Mouse (Mus musculus) stomach, embryonic 15.5 days (tissue): Measurements from ENCODE around the gene Ntrk2. TPM values are rescaled to one million over a fixed set of nuclear protein-coding genes. Genes with fewer than 3 reads are reported as not detected.

Experiments used
- ATAC-seq: fragments of 200-750 bp; cut with Nextera tagmentation; 2 replicates; pipeline ENCODE4 v1.8.0; 2017; ENCODE audit warnings: low read depth, moderate number of reproducible peaks, moderate TSS enrichment; ENCODE audit not compliant: insufficient read depth, low FRiP score
- H3K27ac ChIP-seq: fragments of 300-500 bp; sonication (generic); 2 replicates; pipeline ENCODE4 v1.5.1; 2015; ENCODE audit warnings: mild to moderate bottlenecking, inconsistent platforms
- H3K27me3 ChIP-seq: fragments of 300-500 bp; sonication (generic); replicated peaks from 2 replicates; pipeline ENCODE4 v1.6.1; 2015; ENCODE audit warnings: inconsistent platforms
- H3K36me3 ChIP-seq: fragments of 300-500 bp; sonication (generic); 2 replicates; pipeline ENCODE4 v1.6.1; 2015; ENCODE audit warnings: inconsistent platforms
- H3K4me1 ChIP-seq: fragments of 300-500 bp; sonication (generic); 2 replicates; pipeline ENCODE4 v1.6.1; 2015; ENCODE audit warnings: inconsistent platforms
- H3K4me2 ChIP-seq: fragments of 300-500 bp; sonication (generic); 2 replicates; pipeline ENCODE4 v1.6.1; 2015; ENCODE audit warnings: mild to moderate bottlenecking, inconsistent platforms
- H3K4me3 ChIP-seq: fragments of 300-500 bp; sonication (generic); replicated peaks from 2 replicates; pipeline ENCODE4 v1.5.1; 2015; ENCODE audit warnings: inconsistent platforms
- H3K9ac ChIP-seq: fragments of 300-500 bp; sonication (generic); 2 replicates; pipeline ENCODE4 v1.6.1; 2015; ENCODE audit warnings: inconsistent platforms
- H3K9me3 ChIP-seq: fragments of 300-500 bp; sonication (generic); 2 replicates; pipeline ENCODE4 v1.6.1; 2016; ENCODE audit warnings: inconsistent platforms
- WGBS: fragments of 180-500 bp; shearing (Covaris S2); methylation state at CpG from one replicate; pipeline ENCODE4 v1.1.7; 2015; 5-methylcytosine and 5-hydroxymethylcytosine counted together
- polyA plus RNA-seq: library from polyadenylated mRNA; unstranded; fragments of >200 nt; fragmentation: Nextera tagmentation; extraction: Ambion mirVana; gene quantifications from 2 replicates; pipeline ENCODE4 v1.2.1, GENCODE M21; 2015

Ntrk2 gene
- polyA plus RNA-seq, 1 experiment from 2014 or later: 10.9 TPM

DNA sequence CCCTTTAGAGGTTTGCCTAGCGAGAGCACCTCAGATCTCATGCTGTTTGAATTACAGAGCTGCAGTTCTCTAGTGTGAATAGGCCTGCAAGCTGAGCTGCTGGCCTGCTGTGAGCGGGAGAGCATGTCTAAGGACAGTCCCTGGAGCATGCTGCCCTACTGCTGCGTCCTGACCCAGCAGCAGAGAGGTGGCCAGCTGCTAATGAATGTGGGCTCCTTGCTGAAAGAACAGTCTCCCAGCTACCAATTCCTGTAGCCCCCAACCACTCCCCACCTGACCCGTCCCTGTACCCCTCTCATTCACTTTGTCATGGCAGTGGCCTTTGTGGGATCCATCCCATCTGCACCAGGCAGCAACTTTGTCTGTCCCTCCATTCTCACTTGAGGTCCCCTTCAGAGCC lies 126.8 kb downstream of the Ntrk2 start:
- 55% methylated on average over 4 of the region's 4 CpGs for WGBS

DNA sequence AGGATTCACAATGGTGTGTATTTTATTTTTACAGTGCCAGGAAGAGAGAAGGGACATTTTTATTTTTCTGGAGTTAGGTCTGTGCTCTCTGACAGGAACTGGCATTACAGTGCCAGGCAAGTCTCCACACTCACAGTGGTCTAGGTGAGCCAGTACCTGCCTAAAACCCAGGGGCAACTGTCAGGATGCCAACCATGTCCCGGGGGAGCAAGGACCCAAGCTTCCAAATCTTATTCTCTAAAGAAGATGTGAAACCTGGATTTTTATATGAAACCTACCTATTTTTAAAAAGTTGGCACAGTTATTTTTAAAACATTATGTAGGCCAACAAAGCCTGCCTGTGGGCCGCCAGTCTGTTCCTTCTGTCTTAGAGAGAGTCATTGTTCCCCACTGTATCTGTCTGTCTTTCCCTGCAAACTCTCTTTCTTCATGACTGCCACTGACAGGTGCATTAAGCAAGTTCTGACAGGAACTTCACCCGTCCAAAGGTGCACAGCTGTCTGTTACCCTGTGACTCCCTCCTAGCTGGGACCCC lies 128.3 kb downstream of the Ntrk2 start:
- no peaks in the 10 kb centered on the region for H3K4me1 ChIP-seq
- no peak overlapping the region for H3K4me2 ChIP-seq
- H3K27me3 ChIP-seq: no peaks in the 10 kb centered on the region
- 74% methylated on average over 3 of the region's 3 CpGs for WGBS
- H3K9ac ChIP-seq: no peak overlapping the region
- H3K9me3 ChIP-seq: no peaks in the 10 kb centered on the region
- ATAC-seq: no peak
- no peak overlapping the region for H3K4me3 ChIP-seq
- no peak overlapping the region for H3K27ac ChIP-seq
- H3K36me3 ChIP-seq: no peaks in the 10 kb centered on the region

More for the DNA sequence above, 126.8 kb downstream of the Ntrk2 start:
- Histone ChIP-seq H3K9me3 (no peaks in the 10 kb centered on the region), H3K27ac (no peak overlapping the region), H3K27me3 (no peaks in the 10 kb centered on the region), H3K4me1 (no peaks in the 10 kb centered on the region), H3K36me3 (no peaks in the 10 kb centered on the region), H3K4me2 (no peak overlapping the region), H3K4me3 (no peak overlapping the region), H3K9ac (no peak overlapping the region)
- ATAC-seq: no peak; the same call in 1 of the 2 replicates

- WGBS: 17% methylated on average over 8 of the region's 8 CpGs
- H3K9me3 ChIP-seq: no peaks in the 10 kb centered on the region
- H3K9ac ChIP-seq: no peak overlapping the region
- H3K27me3 ChIP-seq: no peaks in the 10 kb centered on the region
- ATAC-seq: no peak
- H3K4me3 ChIP-seq: no peak overlapping the region
- H3K4me1 ChIP-seq: no peaks in the 10 kb centered on the region
- H3K36me3 ChIP-seq: no peaks in the 10 kb centered on the region
- no peak overlapping the region for H3K27ac ChIP-seq
- H3K4me2 ChIP-seq: no peak overlapping the region
These were observed 129.7 kb downstream of the Ntrk2 start for GRCm38 (mm10) chr13:58935956-58936495.

GRCm38 (mm10) chr13:58937884-58938283 lies 131.5 kb downstream of the Ntrk2 start:
- no peak for ATAC-seq
- H3K27me3 ChIP-seq: no peaks in the 10 kb centered on the region
- H3K4me2 ChIP-seq: no peak overlapping the region
- H3K4me3 ChIP-seq: no peak overlapping the region
- no peaks in the 10 kb centered on the region for H3K36me3 ChIP-seq
- no peak overlapping the region for H3K9ac ChIP-seq
- H3K9me3 ChIP-seq: no peaks in the 10 kb centered on the region
- no peak overlapping the region for H3K27ac ChIP-seq
- WGBS: 94% methylated on average over 12 of the region's 12 CpGs
- no peaks in the 10 kb centered on the region for H3K4me1 ChIP-seq

DNA sequence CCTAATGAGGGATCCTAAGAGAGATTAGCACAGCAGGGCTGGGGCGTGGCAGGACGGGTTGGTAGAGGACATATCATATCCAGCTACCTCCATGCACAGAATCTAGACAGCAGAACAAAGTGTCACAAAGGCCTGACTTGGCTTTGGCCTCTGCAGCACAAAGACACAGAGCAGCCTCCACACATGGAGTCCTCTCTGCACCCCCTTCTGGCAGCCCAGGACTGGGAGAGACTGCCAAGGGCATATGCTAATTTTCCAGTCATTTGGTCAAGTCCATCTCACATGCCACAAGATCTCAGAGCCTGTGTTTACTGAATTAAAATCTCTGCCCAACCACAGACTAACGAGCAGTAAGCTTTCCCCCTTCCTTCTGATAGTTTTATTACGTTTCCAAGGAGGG lies 132.1 kb downstream of the Ntrk2 start:
- Histone ChIP-seq H3K27ac (no peak overlapping the region), H3K4me3 (no peak overlapping the region), H3K9ac (no peak overlapping the region), H3K27me3 (no peaks in the 10 kb centered on the region), H3K36me3 (no peaks in the 10 kb centered on the region), H3K9me3 (no peaks in the 10 kb centered on the region), H3K4me1 (no peaks in the 10 kb centered on the region), H3K4me2 (no peak overlapping the region)
- 53% methylated on average over 4 of the region's 4 CpGs for WGBS
- ATAC-seq: peak; percentile 14; the same call in 1 of the 2 replicates

DNA sequence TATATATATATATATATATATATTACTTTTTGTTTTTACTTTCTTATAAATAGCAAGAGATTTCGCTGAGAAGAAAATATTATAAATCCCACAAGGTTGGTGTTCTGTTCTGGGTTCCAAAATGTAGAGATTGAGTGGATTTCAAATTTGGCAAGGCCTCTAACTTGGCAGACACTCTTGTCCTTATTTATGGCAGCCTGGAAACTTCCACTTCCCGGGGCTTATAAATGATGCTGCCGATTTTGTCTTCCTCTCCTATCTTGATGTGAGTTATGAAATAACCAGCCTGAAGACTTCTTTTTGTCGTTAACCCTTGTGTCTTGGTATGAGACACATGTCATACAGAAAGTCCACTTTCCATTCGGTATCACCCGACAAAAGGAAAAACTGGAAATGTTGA lies 133.8 kb downstream of the Ntrk2 start:
- no peaks in the 10 kb centered on the region for H3K9me3 ChIP-seq
- no peak overlapping the region for H3K4me3 ChIP-seq
- ATAC-seq: no peak
- 78% methylated on average over 6 of the region's 6 CpGs for WGBS
- no peaks in the 10 kb centered on the region for H3K36me3 ChIP-seq
- no peaks in the 10 kb centered on the region for H3K27me3 ChIP-seq
- H3K27ac ChIP-seq: no peak overlapping the region
- H3K9ac ChIP-seq: no peak overlapping the region
- no peak overlapping the region for H3K4me2 ChIP-seq
- no peaks in the 10 kb centered on the region for H3K4me1 ChIP-seq

GRCm38 (mm10) chr13:58940798-58941197 lies 134.4 kb downstream of the Ntrk2 start:
- no peaks in the 10 kb centered on the region for H3K4me1 ChIP-seq
- H3K9me3 ChIP-seq: no peaks in the 10 kb centered on the region
- no peaks in the 10 kb centered on the region for H3K36me3 ChIP-seq
- H3K4me3 ChIP-seq: no peak overlapping the region
- H3K27ac ChIP-seq: no peak overlapping the region
- H3K4me2 ChIP-seq: no peak overlapping the region
- 52% methylated on average over 7 of the region's 7 CpGs for WGBS
- no peak for ATAC-seq
- H3K27me3 ChIP-seq: no peaks in the 10 kb centered on the region
- H3K9ac ChIP-seq: no peak overlapping the region

GRCm38 (mm10) chr13:58945781-58946180 lies 139.4 kb downstream of the Ntrk2 start:
- 72% methylated on average over 6 of the region's 6 CpGs for WGBS
- no peak overlapping the region for H3K4me2 ChIP-seq
- H3K9ac ChIP-seq: no peak overlapping the region

GRCm38 (mm10) chr13:58946589-58946988 lies 140.2 kb downstream of the Ntrk2 start:
- H3K27me3 ChIP-seq: no peaks in the 10 kb centered on the region
- no peaks in the 10 kb centered on the region for H3K9me3 ChIP-seq
- H3K9ac ChIP-seq: no peak overlapping the region
- no peaks in the 10 kb centered on the region for H3K36me3 ChIP-seq
- no peak for ATAC-seq
- WGBS: 68% methylated on average over 6 of the region's 6 CpGs
- no peak overlapping the region for H3K4me3 ChIP-seq
- no peak overlapping the region for H3K4me2 ChIP-seq
- no peak overlapping the region for H3K27ac ChIP-seq
- H3K4me1 ChIP-seq: no peaks in the 10 kb centered on the region

More at GRCm38 (mm10) chr13:58945781-58946180, 139.4 kb downstream of the Ntrk2 start:
- no peaks in the 10 kb centered on the region for H3K36me3 ChIP-seq
- ATAC-seq: no peak
- H3K27ac ChIP-seq: no peak overlapping the region
- no peaks in the 10 kb centered on the region for H3K27me3 ChIP-seq
- H3K4me1 ChIP-seq: no peaks in the 10 kb centered on the region
- no peaks in the 10 kb centered on the region for H3K9me3 ChIP-seq
- no peak overlapping the region for H3K4me3 ChIP-seq

GRCm38 (mm10) chr13:58947056-58947455 lies 140.7 kb downstream of the Ntrk2 start:
- no peak overlapping the region for H3K4me3 ChIP-seq
- WGBS: 41% methylated on average over 9 of the region's 9 CpGs
- no peaks in the 10 kb centered on the region for H3K9me3 ChIP-seq
- H3K27ac ChIP-seq: no peak overlapping the region
- no peak overlapping the region for H3K9ac ChIP-seq
- no peaks in the 10 kb centered on the region for H3K27me3 ChIP-seq
- ATAC-seq: no peak
- H3K4me1 ChIP-seq: no peaks in the 10 kb centered on the region
- H3K36me3 ChIP-seq: no peaks in the 10 kb centered on the region
- no peak overlapping the region for H3K4me2 ChIP-seq

DNA sequence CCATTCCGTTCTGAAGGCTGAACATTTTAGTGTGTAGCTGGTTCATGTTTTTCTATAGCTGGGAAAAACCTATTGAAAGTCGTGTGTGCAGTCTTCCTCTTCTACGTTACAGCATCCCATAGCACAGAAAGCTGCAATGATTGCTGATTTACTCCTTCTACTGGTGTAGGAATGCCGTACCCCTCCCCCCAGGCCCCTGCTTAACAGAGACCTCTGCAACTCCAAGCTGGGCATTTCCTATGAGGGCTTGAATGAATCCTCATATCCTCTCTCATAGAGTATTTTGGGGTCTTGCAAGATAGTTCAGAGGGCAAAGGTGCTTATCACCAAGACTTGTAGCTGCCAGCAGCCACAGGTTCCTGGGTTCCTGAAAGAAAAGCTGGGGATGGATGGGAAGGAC lies 148.0 kb downstream of the Ntrk2 start:
- H3K4me1 ChIP-seq: no peaks in the 10 kb centered on the region
- H3K9ac ChIP-seq: no peak overlapping the region
- ATAC-seq: no peak
- H3K27me3 ChIP-seq: no peaks in the 10 kb centered on the region
- 38% methylated on average over 4 of the region's 4 CpGs for WGBS
- H3K4me3 ChIP-seq: no peak overlapping the region
- no peak overlapping the region for H3K4me2 ChIP-seq
- H3K27ac ChIP-seq: no peak overlapping the region
- no peaks in the 10 kb centered on the region for H3K36me3 ChIP-seq
- H3K9me3 ChIP-seq: no peaks in the 10 kb centered on the region

DNA sequence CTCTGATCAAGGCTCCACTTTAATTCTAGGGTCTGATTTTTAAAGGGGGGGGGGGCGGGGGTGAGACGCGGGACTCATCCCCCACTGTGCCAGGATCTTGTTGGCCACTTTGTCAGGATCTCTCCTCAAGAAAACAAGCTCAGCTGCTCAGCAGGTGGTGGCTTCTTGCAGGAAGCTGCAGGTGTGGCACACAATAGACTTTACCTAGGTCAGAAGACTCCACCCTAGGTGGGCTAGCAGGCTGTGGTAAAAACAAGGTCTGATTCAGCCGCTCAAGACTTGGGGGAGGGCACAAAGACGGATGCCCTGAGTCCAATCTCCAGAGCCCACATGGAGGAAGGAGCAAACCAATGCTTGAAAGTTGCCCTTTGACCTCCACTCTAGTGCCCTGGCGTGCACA lies 148.4 kb downstream of the Ntrk2 start:
- H3K9me3 ChIP-seq: no peaks in the 10 kb centered on the region
- no peaks in the 10 kb centered on the region for H3K27me3 ChIP-seq
- no peak overlapping the region for H3K9ac ChIP-seq
- no peak overlapping the region for H3K4me3 ChIP-seq
- H3K27ac ChIP-seq: no peak overlapping the region
- H3K4me2 ChIP-seq: no peak overlapping the region
- no peaks in the 10 kb centered on the region for H3K36me3 ChIP-seq
- 13% methylated on average over 6 of the region's 6 CpGs for WGBS
- ATAC-seq: no peak
- H3K4me1 ChIP-seq: no peaks in the 10 kb centered on the region
